Mouse (Mus musculus) erythroblast, embryonic 14.5 days (primary cell): Measurements from ENCODE around the gene Dmrt3.

ENCODE experiments used
- GATA1 ChIP-seq: IDR thresholded peaks from 2 replicates; pipeline ENCODE4 v1.6.1; 2012; ENCODE audit warnings: low read length, inconsistent platforms, mixed read lengths
- TAL1 ChIP-seq: IDR thresholded peaks from 3 replicates; pipeline ENCODE4 v1.6.1; 2012; ENCODE audit warnings: low read length, inconsistent platforms, mixed read lengths

DNA sequence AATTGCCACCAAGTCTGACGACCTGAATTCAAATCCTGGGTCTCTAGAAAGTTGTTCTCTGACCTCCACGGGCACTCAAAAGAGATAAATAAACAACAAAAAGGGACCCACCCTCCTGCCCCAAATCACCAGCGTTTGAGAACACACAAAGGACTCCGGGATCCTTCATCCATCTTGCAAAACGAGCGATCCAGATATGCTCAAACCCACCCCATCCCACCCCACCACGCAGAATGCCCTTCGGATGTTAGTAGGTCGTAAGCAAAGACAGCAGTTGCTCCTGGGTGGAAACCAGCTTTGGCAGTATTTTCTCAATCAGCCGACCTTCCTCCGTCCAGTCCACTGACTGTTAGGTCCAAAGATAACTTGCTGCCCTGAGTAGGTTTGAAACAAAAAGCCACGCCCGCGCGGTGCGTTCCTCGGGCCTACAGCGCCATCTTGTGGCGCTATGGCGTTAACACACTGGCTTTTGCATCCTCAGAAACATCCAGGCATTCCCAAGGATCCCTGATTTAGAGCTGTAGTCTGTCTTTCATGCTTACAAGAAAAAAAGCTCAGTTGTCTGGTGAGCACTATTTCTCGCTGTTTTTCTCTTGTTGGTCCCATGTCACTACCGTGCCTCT, 25.6 kb downstream of the Dmrt3 start:
- TF ChIP-seq TAL1 (no peak), GATA1 (no peak)
